Mouse (Mus musculus) right cerebral cortex, postnatal 4 days (tissue): ENCODE data around the gene Abcc10.
A peak's percentile ranks its signal among the peaks of the same experiment; 100 is the strongest.

ENCODE experiments used
- DNase-seq: peaks from one replicate; pipeline ENCODE4 v3.0.0-alpha.2; 2022

Gene Abcc10

DNA sequence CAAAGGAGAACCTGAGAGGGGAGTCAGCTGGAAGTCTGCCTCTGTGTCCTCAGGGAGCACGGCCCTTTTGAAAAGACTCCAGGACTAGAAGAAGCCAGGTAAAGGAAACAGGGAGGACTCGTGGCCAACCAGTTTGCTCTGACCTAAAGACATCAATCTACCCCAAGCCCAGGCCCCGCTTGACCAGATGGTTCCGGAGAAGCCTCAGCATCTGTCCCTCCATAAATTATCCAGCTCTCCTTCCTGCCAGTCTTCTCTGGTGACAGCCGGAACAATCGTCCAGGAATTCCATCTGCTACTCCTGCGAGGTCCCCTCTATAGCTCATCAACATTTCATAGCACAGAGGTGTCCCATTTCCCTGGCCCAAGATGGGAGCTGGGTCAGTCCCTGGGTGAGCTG, 43.5 kb downstream of the Abcc10 start:
- no peak for DNase-seq

- no peak for DNase-seq
These were observed 44.2 kb downstream of the Abcc10 start for GRCm38 (mm10) chr17:46283911-46284310.

DNA sequence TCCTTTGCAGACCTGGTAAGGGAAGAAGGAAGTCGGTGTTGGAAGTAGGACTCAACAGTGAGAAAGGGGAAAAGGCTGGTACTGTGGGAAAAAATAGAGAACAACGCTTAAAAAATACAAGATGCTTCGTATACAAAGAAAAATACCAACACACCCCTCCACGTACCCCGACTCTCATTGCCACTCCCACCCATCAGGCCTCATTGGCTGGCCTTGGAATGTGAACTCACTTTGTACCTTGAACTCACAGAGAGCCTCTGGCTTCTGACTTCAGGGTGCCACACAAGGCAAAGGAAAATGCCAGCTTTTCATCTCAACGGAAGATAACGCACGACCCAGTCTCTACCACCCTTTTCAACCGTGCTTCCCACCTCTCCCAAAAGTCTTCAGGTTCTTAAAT, 45.0 kb downstream of the Abcc10 start:
- no peak for DNase-seq

DNA sequence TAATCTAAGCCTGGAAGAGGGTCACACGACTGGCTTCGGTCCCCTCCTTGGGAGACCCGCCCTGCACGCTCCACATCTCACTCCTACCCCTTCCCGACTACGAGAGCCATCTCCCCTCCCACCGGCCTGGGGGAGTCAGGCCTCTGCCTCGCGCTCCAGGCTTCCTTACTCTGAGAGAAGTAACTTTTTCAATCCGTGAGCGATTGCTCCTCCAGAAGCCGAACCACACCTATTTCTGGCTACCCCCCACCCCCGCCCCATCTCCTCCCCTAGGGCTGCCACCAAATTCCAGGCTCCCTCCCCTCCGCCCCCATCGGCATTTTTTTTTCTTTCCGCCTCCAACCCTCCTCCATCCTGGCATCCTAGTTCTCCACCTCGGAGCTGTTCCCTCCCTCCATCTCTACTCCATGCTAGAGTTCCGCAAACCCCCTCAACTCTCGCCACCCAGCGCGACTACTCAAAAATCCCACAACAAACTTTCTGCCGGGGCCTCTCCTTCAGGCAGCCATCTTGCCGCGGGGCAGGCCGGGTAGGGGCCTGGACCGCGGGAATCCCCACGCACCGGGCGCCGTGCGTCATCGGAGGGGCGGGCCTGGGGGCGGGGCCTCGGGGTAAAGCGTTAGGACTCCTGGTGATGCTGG, 45.5 kb downstream of the Abcc10 start, which contains the start of gene Tjap1:
Tjap1 (minus strand) TSS at position 544 of the 641 bp plus-strand sequence.
- DNase-seq, result peak; percentile 93

DNA sequence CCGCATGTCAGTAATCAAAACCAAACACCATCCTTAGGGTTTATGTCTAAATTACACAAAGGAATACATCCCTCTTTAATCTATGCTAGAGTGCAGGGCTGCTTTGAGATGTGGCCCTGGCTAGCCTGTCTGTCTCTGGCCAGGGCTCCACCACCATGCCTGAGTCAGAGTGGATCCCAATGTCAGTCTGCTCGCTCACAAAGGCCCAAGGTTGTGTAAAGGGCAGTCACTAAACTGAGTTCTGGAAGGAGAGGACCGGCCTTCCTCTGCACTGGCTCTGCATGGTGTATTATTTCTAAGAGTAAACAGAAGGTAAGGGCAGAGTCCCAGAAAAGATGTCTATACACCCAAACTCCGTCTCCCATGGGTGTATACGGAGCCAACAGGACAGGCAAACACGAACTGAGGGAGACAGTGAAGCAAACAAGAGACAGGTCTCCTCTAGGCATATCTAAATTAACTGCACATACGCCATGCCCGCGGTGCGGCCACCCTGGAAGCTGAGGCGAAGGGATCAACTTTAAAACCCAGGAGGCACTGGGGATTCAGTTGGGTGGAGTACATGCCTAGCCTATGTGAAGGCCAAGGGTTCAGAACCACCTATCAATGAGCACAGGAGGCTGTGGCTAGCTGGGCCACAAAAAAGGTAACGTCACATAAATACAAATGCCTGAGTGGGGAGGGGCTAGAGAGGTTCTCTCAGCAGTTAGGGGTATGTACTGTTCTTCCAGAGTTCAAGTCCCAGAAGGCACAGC, 50.0 kb downstream of the Abcc10 start:
- DNase-seq, result no peak

DNA sequence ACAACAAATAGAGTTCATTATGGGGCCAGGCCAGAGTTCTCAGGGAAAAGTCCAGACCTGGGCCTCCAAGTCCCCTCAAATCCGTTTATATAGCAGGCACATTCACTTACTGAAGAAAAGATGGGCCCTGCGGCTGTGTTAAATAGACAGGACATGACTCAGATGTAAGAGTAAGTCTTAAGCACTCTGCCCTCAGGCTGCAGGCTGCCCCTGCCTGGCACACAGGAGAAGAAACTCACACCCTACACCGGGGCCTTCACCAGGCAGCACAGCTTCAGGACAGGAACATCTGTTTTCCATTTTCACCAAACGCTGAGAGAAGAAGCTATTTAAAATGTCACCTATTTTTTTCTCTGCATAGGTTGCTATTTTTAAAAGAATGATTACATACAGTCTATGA, 50.6 kb downstream of the Abcc10 start:
- DNase-seq, result no peak

- DNase-seq, result no peak
These were observed 52.6 kb downstream of the Abcc10 start for GRCm38 (mm10) chr17:46275506-46275905.

GRCm38 (mm10) chr17:46275034-46275433, 53.1 kb downstream of the Abcc10 start:
- DNase-seq, result no peak

GRCm38 (mm10) chr17:46274465-46274864, 53.7 kb downstream of the Abcc10 start:
- DNase-seq, result no peak

DNA sequence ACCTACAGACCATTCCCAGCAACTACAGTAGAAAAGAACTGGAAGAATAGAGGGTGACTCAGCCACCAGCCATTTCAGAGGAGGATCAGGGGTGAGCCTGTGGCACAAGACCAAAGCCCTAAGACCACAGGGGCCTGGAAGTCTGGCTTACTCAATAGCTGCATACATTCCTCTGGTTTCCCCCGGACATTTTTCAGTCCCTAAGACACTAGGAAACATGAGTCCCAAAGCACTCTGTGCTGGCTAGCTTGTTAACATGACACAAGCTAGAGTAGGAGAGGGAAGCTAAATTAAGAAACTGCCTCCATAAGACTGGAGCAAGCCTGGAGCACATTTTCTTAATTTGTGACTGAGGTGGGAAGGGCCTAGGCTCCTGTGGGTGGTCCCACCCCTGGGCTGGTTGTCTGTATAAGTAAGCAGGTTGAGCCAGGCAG, 54.3 kb downstream of the Abcc10 start:
- DNase-seq, result no peak

DNA sequence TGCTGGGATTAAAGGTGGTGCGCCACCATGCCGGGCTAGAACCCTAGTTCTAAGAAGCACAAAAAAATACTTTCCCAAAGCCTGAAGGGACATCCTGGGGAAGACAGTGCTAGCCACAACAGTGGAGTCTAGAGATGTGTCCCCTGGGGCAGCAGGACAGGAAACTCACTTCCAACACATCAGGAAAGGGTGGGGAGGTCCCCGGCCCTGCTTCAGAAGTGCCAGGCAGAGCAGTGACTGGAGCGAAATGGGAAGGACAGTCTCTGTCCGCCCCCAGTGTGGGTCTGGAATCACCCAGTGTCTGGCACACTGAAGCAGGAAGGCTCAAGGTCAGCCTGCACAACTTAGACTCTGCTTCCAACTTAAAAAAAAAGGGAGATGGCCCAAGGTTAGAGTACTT, 55.5 kb downstream of the Abcc10 start:
- DNase-seq, result no peak

- DNase-seq, result no peak
These were observed 56.1 kb downstream of the Abcc10 start for GRCm38 (mm10) chr17:46272058-46272457.

- no peak for DNase-seq
These were observed 58.2 kb downstream of the Abcc10 start for GRCm38 (mm10) chr17:46269771-46270534.

GRCm38 (mm10) chr17:46268026-46268720, 60.0 kb downstream of the Abcc10 start:
- DNase-seq, result no peak

GRCm38 (mm10) chr17:46267511-46267910, 60.6 kb downstream of the Abcc10 start:
- DNase-seq, result no peak

DNA sequence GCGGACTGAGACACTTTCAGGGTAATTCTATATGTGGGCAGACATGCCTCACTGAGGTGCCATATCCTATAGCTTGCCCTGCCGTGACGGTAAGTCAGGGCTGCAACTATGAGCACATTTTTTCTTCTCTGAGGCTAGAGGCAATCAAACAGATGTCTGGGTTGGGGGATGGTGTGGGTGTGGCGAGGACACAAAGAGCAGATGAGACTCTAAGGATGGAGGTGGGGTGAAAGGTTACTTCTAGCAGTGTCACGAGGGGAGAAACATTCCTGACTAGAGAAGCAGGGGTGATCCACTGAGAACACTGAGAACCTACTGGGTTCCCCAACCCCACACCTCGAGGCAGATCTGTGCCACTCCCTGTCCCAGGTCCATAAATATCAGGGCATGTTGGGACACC, 61.2 kb downstream of the Abcc10 start:
- no peak for DNase-seq

- DNase-seq, result peak; percentile 89
These were observed 62.1 kb downstream of the Abcc10 start for GRCm38 (mm10) chr17:46265918-46266618.

DNA sequence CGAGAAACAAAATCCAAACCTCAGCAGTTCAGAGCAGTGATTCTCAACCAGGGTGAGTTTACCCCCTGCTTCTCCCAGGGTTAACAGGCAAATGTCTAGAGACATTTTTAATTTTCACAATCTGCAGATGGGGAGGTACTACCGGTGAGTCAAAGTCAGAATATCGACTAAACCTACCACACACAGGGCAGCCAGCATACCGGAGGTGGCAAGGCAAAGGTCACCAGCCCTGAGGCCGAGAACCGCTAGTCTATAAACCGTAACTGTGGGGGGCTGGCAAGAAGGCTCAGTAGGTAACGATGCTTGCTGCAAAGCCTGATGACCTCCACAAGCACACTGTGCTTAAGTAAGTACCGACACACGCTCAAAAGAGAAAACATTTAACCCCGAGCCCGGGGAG, 62.6 kb downstream of the Abcc10 start:
- no peak for DNase-seq

- no peak for DNase-seq
These were observed 65.9 kb downstream of the Abcc10 start for GRCm38 (mm10) chr17:46262201-46262694.

DNA sequence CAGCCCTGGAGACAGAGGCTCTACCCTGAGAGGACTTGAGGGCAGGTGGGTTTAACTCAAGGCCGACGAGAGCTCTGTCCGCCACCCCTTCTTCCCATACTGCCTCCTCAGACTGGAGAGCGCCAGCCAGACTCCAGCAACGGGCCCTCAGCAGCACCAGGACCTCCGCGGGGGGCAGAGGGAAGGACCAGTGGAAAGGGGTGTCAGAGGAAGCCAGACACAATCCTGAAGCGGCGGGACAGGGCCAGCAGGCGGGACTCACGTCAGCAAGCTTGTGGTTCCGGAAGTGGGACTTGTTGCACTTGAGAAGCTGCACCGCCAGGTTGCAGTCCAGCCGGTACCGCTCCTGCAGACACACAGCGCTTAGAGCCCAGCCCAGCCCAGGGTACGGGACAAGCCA, 68.5 kb downstream of the Abcc10 start:
- DNase-seq, result no peak

GRCm38 (mm10) chr17:46258279-46259053, 69.7 kb downstream of the Abcc10 start:
- DNase-seq, result no peak
